Mouse (Mus musculus): Measurements from ENCODE around the gene Akt1s1.
"Not testable (repeated sequence)": the region's sequence is repeated elsewhere in the genome, so short reads cannot be mapped to it uniquely, and the experiment has no call there.

The Akt1s1 gene

DNA sequence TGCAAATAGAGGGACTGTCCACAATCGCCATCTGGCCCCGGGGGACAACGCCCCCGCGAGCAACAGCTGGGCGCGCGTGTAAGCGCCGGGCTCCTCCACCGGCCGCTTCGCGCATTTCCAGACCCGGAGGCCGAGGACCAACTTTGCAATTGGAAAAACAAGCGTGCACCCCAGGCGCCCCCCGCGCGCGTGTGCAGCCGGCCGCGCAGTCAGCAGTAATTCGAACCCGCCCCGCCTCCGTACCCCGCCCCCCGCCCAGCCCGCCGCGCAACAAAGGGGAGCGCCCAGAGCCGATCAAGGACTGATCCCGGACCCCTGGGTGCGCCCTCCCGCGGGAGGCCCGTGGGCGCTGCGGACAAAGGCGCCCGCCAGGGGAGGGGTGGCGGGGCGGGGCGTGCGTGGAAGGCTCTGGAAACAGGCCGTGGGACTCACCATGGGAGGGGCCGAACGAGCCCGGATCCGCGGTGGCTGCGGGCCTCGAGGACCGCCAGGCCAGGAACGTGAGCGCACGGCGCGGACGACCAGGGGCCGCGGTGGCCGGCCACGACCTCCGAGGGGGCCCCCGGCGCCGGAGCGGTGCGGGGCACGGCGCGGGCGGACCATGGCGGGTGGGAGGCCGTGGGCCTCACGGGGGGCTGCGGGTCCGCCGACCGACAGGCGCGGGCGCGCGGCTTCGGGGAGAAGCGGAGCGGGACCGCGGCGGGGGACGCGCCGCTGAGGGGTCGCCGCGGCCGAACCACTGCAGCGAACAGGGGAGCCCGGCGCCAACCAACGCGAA lies 20.3 kb downstream of the Akt1s1 start:
- no peak for DNase-seq (ENCODE audit: extremely low read depth, low read depth)

DNA sequence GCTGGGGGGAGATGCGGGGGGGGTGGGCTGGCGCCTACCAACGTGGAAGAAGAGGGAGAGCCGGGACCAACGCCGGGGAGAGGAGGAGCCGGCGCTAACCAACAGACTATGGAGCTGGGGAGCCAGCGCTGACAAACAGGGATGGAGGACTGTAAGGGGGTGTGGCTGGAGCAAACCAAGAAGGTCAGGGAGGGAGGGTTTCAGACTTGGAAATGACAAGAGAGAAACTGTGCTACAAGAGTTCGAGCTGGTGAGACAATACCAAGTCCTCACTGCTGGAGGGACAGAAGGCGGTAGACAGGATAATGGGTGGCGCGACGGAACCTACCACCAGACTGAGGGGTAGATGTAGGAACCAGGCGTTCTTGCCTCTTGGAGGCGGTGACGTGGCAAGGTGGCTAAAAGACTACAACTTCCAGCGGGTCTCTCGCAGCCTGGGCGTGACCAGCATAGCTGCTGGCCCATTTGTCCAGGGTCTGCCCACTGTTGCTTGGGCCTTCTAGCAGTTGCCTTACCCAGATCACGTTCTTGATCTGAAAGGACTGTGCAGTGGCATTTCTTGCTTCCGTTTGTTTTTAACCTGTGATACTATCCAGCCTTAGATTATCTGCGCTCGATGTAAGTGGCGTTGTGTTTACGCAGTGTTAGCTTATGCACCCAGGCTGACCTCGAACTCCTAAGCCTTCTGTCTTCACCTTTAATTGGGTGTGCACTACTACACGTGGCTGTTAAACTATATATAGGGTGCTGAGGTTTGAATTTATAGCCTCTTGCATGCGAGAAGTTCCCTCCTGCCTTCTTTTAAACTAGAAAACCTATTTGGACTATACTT lies 21.1 kb downstream of the Akt1s1 start, which contains the start of gene Ptov1:
Ptov1 (minus strand) TSS at position 92 of the 832 bp plus-strand sequence.
- DNase-seq (ENCODE audit: extremely low read depth, low read depth), result peak; percentile 99

DNA sequence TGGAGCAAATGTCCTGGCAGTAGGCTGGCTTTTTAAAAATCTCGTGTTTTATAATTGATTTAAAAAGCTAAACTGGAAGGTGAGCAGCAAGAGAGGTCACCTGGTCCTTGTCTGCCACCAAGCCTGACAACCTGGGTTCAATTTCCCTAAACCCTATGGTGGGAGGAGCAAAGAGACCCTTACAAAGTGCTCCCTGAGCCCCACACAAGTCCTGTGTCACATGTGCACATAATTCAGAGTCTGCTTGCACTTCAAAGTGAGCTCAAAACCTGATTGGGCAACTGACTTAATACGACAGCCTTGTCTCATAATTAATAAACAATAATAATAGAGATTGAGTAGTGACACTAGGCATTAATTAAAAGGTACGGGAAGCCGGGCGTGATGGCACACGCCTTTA lies 21.8 kb downstream of the Akt1s1 start:
- DNase-seq (ENCODE audit: extremely low read depth, low read depth), result no peak

DNA sequence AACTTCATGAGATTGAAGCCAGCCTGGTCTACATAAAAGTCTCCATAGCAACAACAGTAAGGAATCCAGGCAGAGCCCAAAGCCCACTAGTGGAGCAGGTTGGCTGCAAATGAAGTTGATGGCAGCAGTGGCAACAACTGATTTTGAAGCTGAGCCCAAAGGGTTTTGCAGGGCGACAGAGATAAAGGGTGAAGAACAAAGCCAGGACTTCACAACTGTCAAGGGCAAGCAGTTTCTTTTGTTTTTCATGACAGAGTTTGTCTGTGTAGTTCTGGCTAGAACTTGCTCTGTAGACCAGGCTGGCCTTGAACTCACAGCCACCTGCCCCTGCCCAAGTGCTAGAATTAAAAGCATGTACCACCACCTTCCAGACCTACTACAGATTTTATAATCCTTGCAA lies 22.4 kb downstream of the Akt1s1 start:
- DNase-seq (ENCODE audit: extremely low read depth, low read depth), result no peak

DNA sequence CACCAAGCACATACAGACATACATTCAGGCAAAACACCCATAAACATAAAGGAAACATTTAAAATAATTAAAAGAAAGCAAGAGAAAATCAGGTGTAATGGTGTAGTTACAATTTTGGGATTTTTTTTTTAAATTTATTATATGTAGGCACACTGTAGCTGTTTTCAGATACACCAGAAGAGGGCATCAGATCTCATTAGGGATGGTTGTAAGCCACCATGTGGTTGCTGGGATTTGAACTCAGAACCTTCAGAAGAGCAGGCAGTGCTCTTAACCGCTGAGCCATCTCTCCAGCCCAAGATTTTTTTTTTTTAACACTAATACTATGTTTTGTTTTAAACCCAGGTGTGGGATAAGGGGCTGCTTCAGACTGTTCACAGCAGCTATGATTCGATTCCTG lies 23.0 kb downstream of the Akt1s1 start:
- not testable (repeated sequence) for DNase-seq (ENCODE audit: extremely low read depth, low read depth)

DNA sequence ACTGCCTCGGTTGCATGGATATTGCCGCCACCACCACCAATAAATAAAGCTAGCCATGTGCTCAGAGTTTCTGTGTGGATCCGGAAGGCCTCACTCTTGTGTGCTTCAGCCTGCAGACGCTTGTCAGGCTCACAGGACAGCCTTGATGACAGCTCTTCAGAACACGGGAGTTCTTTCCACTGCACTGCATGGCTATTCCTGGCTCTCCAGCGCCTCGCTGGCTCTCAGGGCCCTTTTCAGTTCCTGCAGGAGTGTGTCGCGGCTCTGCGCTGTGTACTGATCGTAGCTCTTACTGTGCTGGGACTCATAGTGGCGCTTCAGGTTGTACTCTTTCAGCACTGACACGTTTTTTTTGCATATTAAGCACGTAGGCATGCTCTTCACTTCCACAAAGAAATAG lies 29.0 kb downstream of the Akt1s1 start:
- DNase-seq (ENCODE audit: extremely low read depth, low read depth), result no peak

DNA sequence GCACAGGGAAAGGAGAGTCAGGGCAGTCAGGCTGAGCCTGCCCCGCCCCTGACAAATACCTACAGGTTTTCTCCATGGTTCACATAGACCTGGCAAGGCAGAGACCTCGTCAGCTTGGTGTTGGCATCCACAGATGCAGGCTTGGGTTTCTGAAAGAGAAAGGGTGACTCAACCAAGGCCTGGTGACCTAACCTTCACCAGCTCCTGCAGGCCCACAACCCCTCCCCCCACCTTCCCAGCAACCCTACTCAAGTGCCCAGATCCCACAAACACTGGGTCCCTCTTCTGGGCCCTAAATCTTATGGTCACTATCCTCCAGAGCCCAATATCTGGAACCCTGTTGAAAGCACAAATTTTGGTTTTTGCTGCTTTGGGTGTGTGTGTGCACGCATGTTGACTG lies 34.2 kb downstream of the Akt1s1 start:
- DNase-seq (ENCODE audit: extremely low read depth, low read depth), result no peak

DNA sequence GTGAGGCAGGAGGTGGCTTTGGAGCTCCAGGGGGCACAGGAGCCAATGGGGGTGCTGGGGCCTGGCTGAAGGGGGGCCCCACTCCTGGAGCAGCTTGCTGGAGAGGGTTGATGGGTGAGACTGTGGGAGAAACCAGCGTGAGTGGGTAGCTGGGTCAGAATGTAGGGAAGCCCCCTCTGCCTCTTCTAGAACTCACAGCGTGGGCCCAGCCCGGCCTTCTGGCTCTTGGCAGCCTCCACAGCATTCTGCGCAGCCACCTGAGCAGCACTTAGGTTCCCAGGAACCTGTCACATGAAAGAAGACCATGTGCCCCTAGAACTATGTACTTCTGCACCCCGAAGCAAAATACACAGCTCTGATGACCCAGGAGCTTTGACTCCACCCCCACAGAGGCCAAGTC lies 35.8 kb downstream of the Akt1s1 start:
- no peak for DNase-seq (ENCODE audit: extremely low read depth, low read depth)

DNA sequence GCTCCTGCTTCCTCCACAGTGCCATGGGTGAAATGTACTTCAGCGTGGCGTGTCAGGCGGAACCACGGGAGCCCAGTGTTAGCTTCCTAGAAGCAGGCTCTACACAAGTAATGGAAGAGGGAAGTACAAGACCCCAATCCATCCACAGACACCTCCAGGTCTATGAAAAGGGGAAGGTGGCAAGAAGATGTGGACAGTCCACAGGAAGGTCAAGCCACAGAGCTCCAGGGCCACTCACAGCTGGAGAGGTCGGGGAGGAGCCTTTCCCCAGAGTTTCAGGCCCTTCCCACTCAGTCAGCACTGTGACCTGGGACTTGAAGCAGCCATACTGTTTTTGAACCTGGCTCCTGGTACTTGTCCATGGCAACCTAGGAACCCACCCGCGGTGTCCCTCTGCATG lies 38.2 kb downstream of the Akt1s1 start:
- DNase-seq (ENCODE audit: extremely low read depth, low read depth), result no peak

DNA sequence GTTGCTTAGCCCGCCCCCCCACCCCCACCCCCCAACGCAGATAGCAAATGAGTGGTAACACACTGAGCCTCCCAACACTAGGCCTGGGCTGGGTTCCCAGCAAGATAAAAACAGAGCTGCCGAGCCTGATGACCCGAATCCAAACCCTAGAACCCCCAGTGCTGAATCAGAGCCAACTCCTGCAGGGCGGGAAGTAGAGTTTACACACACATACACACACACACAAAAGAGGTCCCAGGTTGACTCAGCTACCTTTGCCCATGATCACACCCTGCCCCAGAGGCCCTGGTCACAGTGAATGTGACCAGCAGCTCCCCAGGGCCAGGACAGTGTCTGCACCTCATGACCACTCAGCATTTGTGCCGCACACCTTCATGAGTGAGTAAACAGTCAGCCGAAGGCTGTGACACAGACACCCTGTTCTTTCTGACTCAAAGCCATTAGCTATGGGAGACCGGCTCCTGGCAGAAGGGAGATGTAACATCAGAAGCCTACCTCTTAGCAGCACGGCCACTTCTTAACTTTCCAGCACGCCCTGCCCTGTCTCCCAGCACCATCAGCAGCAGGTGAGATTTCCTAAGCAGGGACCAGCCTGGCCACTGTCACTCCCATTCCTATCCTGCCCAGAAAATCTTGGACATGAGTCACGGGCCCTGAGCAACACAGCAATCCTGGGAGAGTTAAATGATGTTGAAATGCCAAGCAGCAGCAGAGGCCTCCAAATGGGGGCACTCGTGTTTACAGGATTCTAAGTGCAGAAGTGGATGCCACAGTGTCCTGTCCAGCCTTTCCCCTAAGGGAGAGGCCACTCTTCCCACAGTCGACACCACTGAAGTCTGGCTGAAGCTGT lies 39.7 kb downstream of the Akt1s1 start:
- DNase-seq (ENCODE audit: extremely low read depth, low read depth), result no peak

DNA sequence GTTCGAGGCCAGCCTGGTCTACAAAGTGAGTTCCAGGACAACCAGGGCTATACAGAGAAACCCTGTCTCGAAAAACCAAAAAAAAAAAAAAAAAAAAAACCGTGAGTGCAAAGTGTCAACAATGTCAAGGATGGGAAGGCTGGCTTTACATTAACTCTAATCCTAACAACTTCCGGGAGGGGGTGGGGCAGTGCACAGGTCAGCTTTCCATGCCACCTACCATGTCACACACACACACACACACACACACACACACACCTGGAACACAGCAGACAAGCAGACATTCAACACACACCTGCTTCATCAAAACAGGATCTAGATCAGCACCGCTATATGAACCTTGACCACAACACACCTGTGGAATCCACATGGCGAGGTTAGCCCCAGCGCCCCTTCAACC lies 41.4 kb downstream of the Akt1s1 start:
- no peak for DNase-seq (ENCODE audit: extremely low read depth, low read depth)

DNA sequence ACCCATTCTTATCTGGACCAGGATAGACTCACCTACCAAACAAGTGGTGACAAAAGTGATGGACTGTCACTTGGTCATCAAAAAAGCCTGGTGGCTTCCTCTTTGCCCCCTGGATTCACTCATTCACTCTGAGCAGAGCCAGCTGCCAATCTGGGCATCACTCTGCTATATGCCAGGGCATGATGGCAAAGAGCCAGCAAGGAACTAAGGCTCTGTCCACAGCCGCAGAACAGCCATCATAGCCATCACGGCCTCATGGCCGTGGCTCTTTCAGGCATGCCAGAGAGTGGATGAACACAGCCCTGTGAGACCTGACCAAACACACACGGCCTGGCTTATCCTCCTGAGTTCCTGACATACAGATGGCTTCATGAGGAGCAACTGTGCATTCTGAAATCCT lies 41.9 kb downstream of the Akt1s1 start:
- DNase-seq (ENCODE audit: extremely low read depth, low read depth), result no peak

DNA sequence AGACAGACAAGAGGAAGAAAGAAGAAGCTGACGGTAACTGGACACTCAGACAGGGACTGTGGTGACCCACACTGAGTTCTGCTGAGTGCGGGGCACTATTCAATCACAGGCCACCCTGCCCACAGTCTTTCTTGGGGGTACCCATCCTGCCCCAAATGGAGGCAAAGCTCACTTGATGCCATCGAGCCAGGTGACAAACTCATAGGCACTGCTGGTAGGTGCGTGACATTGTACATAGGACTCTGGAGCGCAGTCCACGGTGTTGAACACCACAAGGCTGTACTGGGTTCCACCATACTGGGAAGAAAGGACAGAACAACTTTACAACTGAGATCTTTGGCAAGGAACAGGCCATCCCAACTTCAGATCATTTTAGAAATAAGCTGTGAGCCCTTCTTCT lies 42.8 kb downstream of the Akt1s1 start:
- no peak for DNase-seq (ENCODE audit: extremely low read depth, low read depth)

DNA sequence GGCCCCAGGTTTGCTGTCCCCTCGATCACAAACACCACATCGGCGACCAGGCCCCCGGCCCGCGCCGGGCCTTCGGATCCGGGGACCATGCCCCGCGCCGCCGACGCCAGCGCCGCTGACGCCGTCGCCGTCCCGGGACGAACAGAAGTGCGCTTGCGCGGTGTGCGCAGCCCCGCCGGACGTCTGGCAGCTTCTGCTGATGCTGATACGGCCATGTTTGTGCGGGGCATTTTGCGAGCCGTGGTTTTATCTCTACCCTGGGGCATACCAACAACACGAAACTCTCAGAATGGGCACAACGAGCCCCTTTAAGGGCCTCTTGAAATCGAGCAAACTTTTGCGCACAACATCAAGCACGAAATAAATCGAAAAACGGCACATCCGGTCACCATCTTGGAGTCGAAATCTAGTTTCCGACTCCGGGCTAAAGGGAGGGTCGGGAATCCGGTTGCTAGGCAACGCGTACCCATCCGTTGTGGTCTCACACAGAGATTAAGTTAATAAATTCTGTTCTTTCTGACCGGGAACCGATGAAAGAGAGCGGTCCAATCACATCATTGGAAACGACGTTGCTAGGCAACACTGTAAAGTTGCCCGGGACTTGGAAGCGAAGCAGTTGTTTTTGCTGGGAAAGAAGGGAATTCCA lies 43.6 kb downstream of the Akt1s1 start, which contains the start of gene Med25:
Med25 (minus strand) TSS at position 437 of the 646 bp plus-strand sequence.
- peak; percentile 88 for DNase-seq (ENCODE audit: extremely low read depth, low read depth)

DNA sequence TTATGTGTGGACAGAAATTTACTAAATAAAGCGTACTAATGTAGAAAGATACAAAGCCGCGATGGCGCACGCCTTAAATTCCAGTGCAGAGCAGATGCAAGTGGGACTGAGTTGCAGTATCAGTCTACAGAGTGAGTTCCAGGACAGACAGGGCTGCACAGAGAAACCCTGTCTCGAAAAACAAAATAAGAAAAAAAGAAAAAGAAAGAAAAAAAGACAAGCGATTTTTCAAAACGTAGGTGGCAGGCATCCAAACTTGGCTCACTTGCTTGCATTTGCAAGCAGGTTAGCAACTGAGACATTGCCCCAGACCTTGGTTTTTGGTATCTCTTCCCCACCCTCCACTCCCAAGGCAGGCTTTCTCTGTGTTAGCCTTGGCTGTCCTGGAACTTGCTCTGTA lies 44.4 kb downstream of the Akt1s1 start:
- no peak for DNase-seq (ENCODE audit: extremely low read depth, low read depth)

DNA sequence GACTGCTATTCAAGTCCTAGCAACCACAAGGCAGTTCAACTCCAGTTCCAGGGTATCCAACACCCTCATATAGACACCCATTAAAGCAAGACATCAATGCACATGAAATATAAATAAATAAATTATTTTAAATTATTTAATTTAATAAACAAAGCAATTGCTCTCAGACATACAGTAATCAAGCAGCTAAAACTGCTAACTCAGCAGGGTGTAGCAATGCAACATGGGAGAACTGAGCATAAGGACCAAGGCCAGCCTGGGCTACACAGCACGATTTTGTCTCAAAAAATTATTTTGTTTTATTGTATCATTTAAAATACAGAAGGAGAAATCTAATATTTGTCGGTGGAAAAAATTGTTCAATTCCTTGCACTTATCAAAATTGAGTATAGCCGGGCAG lies 45.4 kb downstream of the Akt1s1 start:
- no peak for DNase-seq (ENCODE audit: extremely low read depth, low read depth)

DNA sequence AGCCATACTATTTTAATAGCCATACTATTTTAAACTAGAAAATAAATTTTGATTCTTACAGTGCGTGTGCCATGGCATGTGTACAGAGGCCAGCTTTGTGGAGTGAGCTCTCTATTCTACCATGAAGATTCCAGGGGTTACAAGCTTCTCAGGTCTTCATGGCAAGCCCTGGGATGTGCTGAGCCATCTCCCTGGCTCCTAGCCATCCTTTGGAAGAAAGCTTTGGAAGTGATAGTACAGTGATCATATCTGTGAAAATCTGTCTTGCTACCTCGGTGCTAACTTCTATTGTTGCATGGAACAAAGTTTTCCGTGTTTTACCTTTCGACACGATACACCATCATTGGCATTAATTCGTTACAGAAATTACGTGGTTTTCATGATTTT lies 46.4 kb downstream of the Akt1s1 start:
- no peak for DNase-seq (ENCODE audit: extremely low read depth, low read depth)

DNA sequence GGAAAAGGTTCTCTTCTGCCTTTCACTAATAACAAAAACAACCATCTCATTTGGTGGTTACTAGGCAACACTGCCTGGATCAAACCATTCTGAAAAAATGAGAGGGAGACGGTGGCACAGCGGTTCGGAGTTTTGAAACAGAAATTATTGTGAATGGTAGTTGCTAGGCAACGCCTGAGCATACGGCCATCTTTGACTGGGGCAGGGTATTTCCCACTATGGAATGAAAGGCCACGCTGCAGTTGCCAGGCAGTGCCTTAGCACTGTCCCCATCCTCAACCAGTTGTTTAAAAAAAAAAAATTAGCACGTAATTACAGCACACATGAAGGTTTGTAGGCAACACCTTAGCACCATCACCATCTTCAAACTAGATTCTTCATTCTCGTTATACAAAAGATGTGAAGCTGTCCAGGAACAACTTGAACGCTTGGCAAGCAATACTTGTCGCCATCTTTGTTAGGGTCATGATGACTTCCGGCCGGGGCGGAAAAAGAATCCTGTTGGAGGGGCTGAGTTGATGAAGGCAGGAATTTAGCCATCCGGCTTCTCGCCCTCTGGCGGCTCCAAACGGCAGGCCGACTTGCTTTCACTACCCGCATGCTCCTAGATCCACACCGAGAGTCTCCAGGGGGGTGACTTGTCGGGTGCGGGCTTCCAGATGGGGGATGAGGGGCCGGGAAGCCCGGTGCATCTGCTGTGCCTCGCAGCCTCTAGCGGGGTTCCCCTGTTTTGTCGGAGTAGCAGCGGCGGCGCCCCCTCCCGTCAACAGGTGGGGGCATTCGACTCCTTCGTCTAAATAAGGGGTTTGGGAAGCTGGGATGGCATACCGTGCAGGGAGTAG lies 47.0 kb downstream of the Akt1s1 start, which contains the start of gene Fuz:
Fuz (plus strand) TSS at position 487 of the 842 bp plus-strand sequence.
- peak; percentile 93 for DNase-seq (ENCODE audit: extremely low read depth, low read depth)

DNA sequence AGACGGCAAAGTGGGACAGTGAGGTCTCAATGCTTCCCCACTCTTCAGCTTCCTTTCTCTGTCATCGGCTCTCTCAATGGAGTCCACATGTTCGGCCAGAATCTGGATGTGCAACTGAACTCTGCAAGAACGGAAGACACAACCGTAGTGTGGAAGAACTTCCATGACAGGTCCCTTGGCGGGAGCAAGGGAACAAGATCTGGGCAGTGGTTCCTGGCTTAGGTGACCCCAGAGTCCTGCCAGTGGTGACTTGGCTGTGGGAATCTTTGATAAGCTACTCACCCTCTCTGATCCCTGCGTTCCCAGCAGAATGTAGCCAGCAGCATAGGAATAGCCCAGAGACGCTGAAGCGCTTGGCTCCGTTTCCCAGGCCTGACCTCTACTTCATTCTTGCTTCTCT lies 47.7 kb downstream of the Akt1s1 start:
- no peak for DNase-seq (ENCODE audit: extremely low read depth, low read depth)

DNA sequence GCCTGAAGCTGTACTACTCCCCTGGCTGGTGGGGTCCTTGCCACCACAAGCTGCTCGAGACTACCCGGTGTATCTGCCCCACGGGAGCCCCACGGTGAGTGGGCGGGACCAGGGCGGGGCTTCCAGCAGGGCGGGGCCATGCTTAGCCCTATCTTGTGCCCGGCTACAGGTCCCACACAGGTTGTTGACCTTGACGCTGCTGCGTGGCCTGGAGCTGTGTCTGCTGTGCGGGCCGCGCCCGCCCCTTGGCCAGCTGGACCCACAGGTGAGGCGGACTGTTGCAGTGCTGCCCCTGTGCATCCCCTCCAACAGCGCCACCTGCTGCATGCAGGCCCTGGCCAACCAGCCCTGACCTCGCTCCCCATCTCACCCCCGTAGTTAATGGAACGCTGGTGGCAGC lies 49.8 kb downstream of the Akt1s1 start:
- DNase-seq (ENCODE audit: extremely low read depth, low read depth), result no peak

Data from MEL-GATA-1-ER (cell line).